Mouse (Mus musculus) heart, postnatal 0 days (tissue): ENCODE measurements at regions not wholly inside any gene's neighbourhood (a gene's known extent, or its start where the extent isn't known, plus 50 kb on each side); places are given as distances from the start of the nearest gene placed in this dataset.

Experiments
- CTCF ChIP-seq: IDR thresholded peaks from 2 replicates; pipeline ENCODE4 v1.5.1; 2016; ENCODE audit warnings: antibody characterized with exemption, control low read depth, low read depth
- EP300 ChIP-seq: IDR thresholded peaks from 2 replicates; pipeline ENCODE4 v1.6.1; 2016; ENCODE audit warnings: antibody characterized with exemption, low read depth

- no peak for TF ChIP-seq CTCF
- no peak for TF ChIP-seq EP300
Measured at GRCm38 (mm10) chr12:79917634-79918289, 195.1 kb downstream of the Zfp36l1 start.
